ENCODE assay signal across 25 mouse cellular contexts in the genomic region with DNA sequence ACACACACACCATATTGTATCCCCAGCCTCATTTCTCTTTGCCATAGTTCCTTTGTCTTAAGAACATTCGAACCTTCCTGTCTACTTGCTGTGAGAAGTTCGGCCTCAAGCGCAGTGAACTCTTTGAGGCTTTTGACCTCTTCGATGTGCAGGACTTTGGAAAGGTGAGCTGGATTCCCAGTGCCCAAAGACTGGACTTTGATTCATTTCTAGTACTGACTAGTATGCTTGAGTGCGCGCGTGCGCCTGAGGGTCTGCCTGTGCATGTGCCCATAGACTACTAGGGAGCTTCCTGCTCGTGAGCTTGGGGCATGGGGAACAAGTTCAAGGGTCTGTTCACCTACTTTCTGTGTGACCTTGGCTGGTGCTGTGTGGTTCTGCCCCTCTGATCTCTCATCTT. TPM values are rescaled to one million over a fixed set of nuclear protein-coding genes. Genes with fewer than 3 reads are reported as not detected.
A peak's percentile ranks its signal among the peaks of the same experiment; 100 is the strongest.
DNase-seq lines count a peak whose midpoint lies in the region; ATAC-seq lines count a peak whose summit lies in the region.
"Had no signal": no experiment of that assay in that cellular context is flagged by ENCODE, and none has a peak within 500 bp of the region (broad histone marks: within the 10 kb centered on the region; RNA-seq: fewer than 3 reads in every experiment).

No protein-coding gene starts in this region.

- 90% methylated on average over 9 of the region's 9 CpGs for WGBS in kidney, embryonic 16.5 days

- no peak overlapping the region for H3K9ac ChIP-seq in kidney, embryonic 16.5 days (replicated peaks; ENCODE audit: low read length)
- H3K9ac ChIP-seq: embryonic facial prominence, embryonic 13.5 days; embryonic facial prominence, embryonic 15.5 days; forebrain, embryonic 12.5 days had no signal

- no peaks in the 10 kb centered on the region for H3K9me3 ChIP-seq in kidney, embryonic 16.5 days (ENCODE audit: low read length)
- H3K9me3 ChIP-seq: embryonic facial prominence, embryonic 13.5 days; embryonic facial prominence, embryonic 15.5 days; forebrain, embryonic 10.5 days; forebrain, embryonic 12.5 days had no signal

- H3K4me1 ChIP-seq in kidney, embryonic 16.5 days (ENCODE audit: insufficient read depth, low read length) = no peaks in the 10 kb centered on the region
- H3K4me1 ChIP-seq: embryonic facial prominence, embryonic 13.5 days; embryonic facial prominence, embryonic 15.5 days; forebrain, embryonic 10.5 days; forebrain, embryonic 12.5 days had no signal

- no peak for ATAC-seq in kidney, embryonic 16.5 days (ENCODE audit: low FRiP score, low TSS enrichment)
- ATAC-seq: forebrain, embryonic 14.5 days had no signal

- DNase-seq in kidney, adult 18-20 months = peak; percentile 32
- peak; percentile 63 to 84 for DNase-seq in kidney, adult 8-10 months
- DNase-seq in kidney, postnatal 10 days = no peak
- peak; percentile 32 to 66 for DNase-seq in kidney, postnatal 25 days
- no peak for DNase-seq in kidney, postnatal 14 days
- DNase-seq in kidney, postnatal 36 days = peak; percentile 60 to 73
- DNase-seq in thymus, postnatal 14 days = no peak
- DNase-seq: adrenal gland, adult 2 months; adrenal gland, postnatal 10 days; adrenal gland, postnatal 25 days; cerebellum, adult 11 months; cerebellum, adult 18-20 months; cerebellum, adult 8-10 months; cerebellum, adult 9-11 months; cerebellum, postnatal 14 days; cerebellum, postnatal 36 days; embryo, embryonic 11 days had no signal

- H3K27me3 ChIP-seq in kidney, embryonic 16.5 days (ENCODE audit: insufficient read depth, low read length) = no peaks in the 10 kb centered on the region
- H3K27me3 ChIP-seq: embryonic facial prominence, embryonic 13.5 days; embryonic facial prominence, embryonic 15.5 days; forebrain, embryonic 12.5 days had no signal

- H3K27ac ChIP-seq in kidney, embryonic 16.5 days (ENCODE audit: low read length) = no peak overlapping the region
- H3K27ac ChIP-seq: embryonic facial prominence, embryonic 13.5 days; embryonic facial prominence, embryonic 15.5 days; forebrain, embryonic 10.5 days; forebrain, embryonic 12.5 days had no signal

- H3K36me3 ChIP-seq in kidney, embryonic 16.5 days (ENCODE audit: insufficient read depth, low read length) = no peaks in the 10 kb centered on the region
- H3K36me3 ChIP-seq: embryonic facial prominence, embryonic 13.5 days; embryonic facial prominence, embryonic 15.5 days; forebrain, embryonic 10.5 days; forebrain, embryonic 12.5 days had no signal

- H3K4me3 ChIP-seq in kidney, embryonic 16.5 days (ENCODE audit: low read length) = no peak overlapping the region
- H3K4me3 ChIP-seq: embryonic facial prominence, embryonic 13.5 days; embryonic facial prominence, embryonic 15.5 days; erythroblast, embryonic 14.5 days; forebrain, embryonic 10.5 days; forebrain, embryonic 12.5 days had no signal

- H3K4me2 ChIP-seq in kidney, embryonic 16.5 days (replicated peaks; ENCODE audit: low read depth, low read length) = no peak overlapping the region
- H3K4me2 ChIP-seq: embryonic facial prominence, embryonic 13.5 days; embryonic facial prominence, embryonic 15.5 days; forebrain, embryonic 12.5 days had no signal

RNA-seq across cellular contexts. Expression of a gene that starts 17.0 kb away (rescaled TPM):
- polyA plus RNA-seq in kidney, embryonic 16.5 days (2015; fragmentation: Nextera tagmentation; extraction: Ambion mirVana) = 1.4 and 2.0 TPM in 2 replicates
- polyA plus RNA-seq: C2C12 had no signal

RNA-seq across cellular contexts. Expression of a gene that starts 46.7 kb away (rescaled TPM):
- polyA plus RNA-seq in kidney, embryonic 16.5 days (2015; fragmentation: Nextera tagmentation; extraction: Ambion mirVana) = 52.6 and 55.0 TPM in 2 replicates

RNA-seq across cellular contexts. Expression of a gene that starts 47.7 kb away (rescaled TPM):
- polyA plus RNA-seq in kidney, embryonic 16.5 days (2015; fragmentation: Nextera tagmentation; extraction: Ambion mirVana) = 39.0 and 42.8 TPM in 2 replicates

Comparison
In these comparisons a context has a peak if more than half of its experiments do, and no peak if none do; other contexts are left out.
1. DNase-seq: peak in kidney, adult 18-20 months (single experiment), kidney, adult 8-10 months (2 of 2), kidney, postnatal 25 days (2 of 2) and kidney, postnatal 36 days (2 of 2); none in kidney, postnatal 10 days (single experiment), kidney, postnatal 14 days (single experiment) and thymus, postnatal 14 days (single experiment).